Mouse (Mus musculus) adrenal gland, postnatal 4 days (tissue): Measurements from ENCODE around the gene Fzd10. TPM values are rescaled to one million over a fixed set of nuclear protein-coding genes. Genes with fewer than 3 reads are reported as not detected.

Source experiments
- DNase-seq, 2 experiments: peaks; one replicate each; pipeline ENCODE4 v3.0.0; 2021 to 2022; ENCODE audit warnings: low spot score in 2 of 2, mixed read lengths in 2 of 2
- long read RNA-seq, 2 experiments: library from polyadenylated mRNA; stranded (forward); transcript quantifications; one replicate each; pipeline ENCODE4 v2.0.0; 2021
- total RNA-seq, 2 experiments: library from RNA; stranded (reverse); gene quantifications; 2 replicates each; pipeline ENCODE4 v1.2.3; 2021

The Fzd10 gene
- 1 to 10 TPM in 1 of 2 experiments, under 1 TPM in 1; 0.68 to 1.3 TPM for total RNA-seq
- long read RNA-seq, experiment 1 = 0 reads
- long read RNA-seq, experiment 2, partial matches to known transcripts = 0 of 2 reads
- long read RNA-seq, experiment 2, other reads (novel, unspliced or antisense) = 0 of 2 reads

DNA sequence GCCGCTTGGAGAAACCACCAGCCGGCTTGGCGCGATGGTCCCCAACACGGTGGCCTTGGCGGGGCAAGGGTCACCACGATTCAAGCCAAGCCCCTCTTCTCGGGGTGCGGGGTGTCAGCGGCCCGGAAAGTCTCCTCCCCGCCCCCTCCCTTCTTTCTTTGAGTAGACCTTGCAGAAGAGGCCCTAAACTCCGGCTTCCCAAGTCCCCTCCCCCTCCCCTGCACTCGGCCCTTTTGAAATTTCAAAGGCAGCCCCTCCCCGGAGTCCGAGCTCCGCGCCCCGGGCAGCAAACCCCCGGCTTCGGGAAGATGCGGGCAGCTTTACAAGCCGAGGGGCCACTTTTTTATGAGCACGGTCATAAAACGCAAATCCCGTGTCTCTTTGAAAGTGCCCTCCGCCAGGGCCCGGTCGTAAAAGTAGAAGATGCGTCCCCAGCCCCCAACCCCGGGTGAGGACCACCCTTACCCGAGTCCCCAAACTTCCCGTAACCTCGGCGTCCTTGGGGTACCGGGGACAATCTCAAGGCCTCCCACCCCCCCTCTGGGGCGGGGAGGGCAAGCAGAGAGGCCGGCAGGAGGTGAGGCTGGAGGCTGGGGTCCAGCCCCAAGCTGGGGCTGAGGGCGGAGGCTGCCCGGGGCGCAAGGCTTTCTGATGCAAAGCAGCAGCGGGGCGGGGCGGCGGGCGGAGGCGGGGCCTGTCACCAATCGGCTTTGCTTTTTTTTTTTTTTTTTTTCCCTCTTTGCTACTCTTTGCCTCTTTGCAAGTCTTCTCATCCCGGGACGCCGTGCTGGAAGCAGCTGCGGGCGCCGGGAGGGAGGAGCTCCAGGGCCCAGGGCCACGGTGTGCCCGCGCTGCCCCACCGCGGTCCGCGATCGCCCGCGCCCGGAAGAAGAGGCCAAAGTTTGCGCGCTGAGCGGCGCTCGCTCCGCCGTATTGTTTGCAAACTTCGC, at the start of gene Fzd10:
Gene Fzd10, plus strand, starts transcription at position 773 of the 950 bp plus-strand sequence.
- no peak for DNase-seq

DNA sequence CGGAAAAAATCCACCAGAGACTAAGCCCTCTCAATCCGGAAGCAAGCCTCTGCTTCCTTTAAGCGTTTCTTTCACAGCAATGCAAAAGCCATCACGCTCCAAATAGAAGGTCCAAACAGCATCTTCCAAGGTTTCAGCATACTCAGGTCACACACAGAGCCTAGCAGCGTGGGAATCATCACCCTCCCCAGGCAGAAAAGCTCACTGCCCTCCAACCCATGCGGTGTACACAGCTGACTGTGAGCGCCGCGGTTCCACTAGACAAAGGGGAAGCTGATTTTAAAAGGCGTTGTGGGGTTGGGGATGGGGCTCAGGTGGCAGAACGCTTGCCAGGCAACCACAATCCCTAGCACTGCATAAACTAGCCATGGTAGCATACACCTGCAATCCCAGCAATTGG, 49.2 kb upstream of the Fzd10 start:
- no peak for DNase-seq

DNA sequence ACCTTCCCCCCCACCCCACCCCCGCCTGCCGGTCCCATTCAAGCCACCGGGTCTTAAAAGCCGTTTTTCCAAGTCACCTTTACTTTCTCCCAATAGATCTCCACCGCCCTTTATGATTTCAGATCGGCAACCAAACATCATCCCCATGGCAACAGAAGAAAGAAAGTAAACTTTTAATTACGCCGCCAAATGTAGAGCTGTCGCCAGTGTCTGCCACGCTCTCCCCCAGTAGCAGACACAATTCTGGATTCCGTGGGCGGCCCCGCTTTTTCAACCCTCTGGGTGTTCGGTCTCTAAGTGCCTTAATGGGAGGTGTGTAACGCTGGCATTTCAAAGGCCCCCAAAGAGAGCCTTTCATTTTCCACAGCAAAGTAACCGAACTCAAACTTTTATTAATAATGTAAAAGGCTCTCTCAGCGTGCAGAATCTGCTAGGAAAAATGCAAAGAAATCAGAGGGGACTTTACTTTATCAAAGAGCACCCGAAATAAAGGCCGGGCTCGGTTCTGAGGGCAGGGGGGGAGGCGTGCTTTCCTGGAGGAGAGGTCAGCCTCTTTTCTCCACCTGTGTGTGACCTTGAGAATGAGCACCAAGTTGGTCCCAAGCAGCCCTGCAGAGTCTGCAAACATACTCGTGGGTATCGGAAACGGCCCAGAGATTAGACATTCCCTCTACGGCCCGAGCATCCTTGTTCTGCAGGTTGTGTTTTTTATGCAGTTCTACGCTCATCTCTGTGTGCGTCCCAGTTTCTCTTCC, 48.3 kb upstream of the Fzd10 start:
- DNase-seq = no peak

DNA sequence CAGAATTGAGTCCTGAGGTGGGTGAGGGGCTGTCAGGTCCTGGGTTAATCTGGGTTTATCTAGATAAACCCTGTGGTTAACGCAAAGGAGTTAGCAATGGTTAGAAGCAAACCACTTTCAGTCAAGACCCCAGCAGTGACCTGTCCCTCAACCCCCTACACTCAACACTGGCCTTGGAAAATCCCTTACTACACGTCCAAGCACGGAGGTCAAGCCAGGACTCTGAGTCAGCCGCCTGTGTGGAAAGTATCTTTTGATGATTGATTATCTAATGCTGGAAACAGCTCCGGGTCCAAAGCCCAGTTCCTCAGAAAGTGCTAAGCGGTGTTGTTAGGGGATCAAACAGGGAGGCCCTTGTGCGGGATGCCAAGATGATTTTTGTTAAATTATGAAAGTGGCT, 42.5 kb upstream of the Fzd10 start:
- no peak for DNase-seq

DNA sequence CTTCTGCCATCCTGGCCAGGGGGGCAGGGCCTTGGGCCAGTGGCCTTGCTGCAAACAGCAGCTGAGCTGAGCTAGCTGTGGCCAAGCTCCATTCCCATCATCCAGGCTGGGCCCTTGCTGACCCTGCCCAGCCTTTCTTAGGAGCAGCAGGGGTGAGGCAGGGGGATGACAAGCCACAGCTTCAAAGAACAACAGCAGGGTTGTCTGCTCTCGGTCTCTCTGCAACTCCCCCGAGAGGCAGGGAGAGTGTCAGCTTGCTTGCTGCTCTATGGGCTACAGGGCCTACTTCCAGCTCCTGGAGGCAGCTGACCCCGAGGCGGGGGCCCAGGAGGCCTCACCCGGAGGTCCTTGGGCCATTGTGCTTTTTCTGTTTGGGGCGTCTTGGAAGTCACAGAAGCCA, 33.3 kb upstream of the Fzd10 start:
- no peak for DNase-seq

DNA sequence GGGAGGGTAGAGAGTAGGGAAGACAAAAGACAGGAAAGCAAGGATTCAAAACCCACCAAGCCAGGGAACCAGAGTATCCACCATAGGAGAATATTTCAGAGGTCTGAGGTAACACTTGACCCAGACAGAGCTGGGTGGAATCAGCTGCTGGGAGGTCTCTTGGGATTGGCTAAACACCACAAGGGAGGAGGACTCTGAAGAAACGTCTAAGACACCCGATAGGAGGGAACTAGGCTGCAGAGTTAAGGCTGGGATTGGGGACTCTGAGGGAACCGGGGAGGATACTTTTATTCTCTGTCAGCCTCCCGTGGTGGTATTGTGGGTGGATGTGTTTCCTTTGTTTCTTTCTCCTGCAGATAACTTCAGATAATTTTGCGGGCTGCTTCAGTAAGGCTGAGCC, 31.7 kb upstream of the Fzd10 start:
- no peak for DNase-seq

DNA sequence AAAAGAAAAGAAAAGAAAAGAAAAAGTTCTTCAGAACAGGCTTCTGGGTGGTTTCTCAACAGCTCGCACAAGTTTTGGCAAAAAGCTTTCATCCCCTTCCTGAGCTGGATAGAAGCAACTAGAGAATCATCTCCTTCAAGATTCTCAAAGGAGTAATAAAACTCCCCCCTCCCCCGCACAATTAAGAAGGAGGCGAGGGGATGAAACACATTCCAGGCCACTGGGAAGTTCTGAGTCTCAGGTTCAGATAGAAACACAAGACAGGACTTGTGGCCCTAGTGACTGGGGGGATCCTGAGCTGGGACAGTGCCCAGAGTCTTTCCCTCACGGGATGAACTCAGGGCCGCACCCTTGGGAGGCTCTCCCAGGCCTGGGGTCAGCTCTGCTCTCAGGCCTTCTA, 30.6 kb upstream of the Fzd10 start:
- no peak for DNase-seq

DNA sequence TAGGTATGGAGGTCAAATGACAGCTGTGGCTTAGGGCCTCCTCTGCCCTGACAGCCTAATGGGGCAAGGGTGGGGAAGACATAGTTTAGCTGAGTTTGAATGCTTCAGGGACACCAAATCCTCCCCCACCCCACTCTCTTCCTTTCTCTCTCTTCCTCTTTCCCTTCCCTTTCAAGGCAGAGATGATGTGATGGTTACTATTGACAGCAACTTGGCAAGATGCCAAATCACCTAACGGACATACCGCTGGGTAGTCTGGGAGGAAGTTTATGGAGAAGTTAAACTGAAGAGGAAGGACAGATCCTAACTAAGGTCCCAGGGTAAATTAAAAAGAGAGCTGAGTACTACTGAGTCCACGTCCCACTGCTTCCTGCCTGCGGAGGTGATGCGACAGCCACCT, 29.8 kb upstream of the Fzd10 start:
- no peak for DNase-seq

DNA sequence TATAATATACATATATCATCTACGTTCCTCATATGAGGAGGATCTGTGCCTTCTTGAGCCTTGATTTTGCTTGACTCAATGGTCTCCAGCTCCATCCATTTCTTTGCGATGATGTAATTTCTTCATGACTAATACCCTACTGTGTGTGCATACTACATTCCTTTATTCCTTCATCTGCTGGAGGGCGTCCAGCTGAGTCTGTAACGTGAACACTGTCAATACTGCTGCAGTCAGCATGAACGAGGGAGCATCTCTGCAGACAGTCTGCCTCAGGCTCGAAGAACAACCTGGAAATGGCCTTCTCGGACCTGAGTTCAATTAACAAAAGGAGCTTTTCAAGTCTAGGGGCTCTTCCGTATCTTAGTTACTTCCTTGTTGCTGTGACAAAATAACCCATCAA, 28.9 kb upstream of the Fzd10 start:
- no peak for DNase-seq

DNA sequence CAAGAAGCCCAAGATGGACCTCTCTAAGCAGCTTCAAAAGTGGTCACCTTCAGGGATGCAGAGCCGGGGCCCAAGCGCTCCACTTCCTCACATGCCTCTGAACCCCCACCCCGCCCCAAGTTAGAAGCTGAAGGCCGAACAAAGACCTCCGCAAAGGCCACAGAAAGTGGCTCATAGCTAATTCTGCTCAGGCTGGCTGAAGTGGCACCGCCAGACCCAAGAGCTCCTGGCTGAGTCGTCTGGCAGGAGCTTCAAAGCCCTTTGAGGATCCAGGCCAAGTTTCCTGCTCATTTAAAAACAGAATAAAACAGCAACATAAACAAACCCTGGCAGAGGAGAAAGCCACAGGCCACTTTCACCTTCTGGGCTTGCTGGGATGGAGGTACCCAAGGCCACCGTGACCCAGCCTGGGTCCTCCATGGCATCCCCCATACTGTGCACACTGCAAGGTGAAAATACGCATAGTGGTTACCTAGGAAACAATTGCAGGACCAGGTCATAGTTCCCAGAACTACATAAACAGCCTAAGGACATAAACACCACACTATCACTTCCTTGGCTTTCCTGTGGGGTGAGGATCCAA, 24.6 kb upstream of the Fzd10 start:
- DNase-seq = no peak

DNA sequence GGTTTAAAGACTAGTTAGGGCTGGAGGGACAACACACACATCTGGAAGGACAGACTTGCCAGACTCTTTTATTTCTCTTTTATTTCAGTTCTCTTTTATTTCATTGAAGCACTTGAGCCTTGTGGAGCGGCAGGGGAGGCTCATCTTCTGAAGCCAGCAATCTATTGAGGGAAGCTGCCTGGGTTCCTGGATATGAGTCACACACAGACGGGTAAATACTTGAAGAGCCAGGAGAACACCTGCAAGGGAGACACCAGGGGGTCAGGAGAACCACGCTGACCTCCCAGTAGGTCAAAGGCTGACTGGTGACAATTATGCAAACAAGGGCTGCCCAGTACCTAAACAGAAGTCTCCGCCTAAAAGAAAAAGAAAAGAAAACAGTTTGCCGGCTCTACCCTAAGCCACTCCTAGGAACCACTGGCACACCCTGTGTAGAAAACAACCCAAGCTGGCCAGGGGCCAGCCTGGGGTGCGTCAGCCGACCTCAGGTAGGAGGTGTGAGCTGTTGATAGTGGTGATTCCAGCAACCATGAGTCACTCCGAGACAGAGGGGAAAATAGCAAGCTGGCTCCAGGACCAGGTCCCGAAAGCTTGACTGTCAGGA, 21.5 kb upstream of the Fzd10 start:
- DNase-seq = no peak

DNA sequence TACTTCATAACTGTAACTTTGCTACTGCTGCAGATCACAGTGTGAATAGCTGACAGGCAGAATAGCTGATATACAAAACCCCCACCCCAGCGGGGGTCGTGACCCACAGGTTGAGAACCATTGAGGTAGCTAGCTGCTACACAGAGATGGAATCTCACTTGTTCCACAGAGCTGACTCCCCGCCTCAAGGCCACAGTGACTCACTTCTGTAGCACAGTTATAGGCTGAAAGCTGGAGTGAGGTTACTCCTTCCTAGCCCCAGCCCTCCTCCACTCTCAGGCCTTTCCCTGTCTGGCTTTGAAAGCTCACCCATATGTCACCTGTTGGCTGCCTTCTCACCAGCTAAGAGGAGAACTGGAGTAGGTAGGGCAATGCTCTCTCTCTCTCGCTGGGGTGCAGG, 19.7 kb upstream of the Fzd10 start:
- no peak for DNase-seq

DNA sequence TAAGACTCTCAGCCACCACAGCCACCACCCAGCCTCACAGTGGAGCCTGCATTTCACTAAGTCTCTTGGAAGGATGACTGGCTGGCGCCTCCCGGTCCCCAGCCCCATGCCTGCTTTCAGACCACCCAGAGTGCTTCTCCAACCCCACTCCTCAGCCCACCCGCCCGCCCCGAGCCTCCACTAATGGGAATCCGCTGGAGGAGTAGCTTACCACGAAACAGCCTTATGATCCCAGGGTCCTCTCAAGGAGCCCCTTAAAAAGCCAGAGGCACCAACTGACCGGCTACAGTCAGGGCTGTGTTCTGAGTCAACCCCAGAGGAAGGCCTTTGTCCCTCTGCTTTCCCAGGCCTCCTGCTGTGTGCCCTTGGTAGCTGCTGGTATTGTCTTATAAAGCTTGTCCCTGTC, 19.1 kb upstream of the Fzd10 start:
- no peak for DNase-seq

DNA sequence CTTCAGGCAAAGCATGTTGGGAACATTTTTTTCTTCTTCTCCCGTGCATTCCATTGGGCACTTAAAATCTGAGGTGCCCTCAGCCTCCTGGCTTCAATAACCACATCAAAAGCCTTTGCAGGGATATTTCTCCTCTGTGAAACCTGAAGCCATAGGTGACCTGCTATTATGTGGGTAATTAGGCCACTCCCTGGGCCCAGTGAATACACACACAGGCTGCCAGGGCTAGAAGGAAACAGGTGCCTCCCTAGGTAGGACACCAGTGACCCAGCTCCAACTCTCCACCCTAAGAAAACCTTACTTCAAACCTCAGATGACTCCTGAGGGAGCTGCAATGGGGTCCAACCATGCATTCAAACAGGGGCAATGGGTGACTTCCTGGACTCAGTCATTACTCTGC, 11.4 kb upstream of the Fzd10 start:
- no peak for DNase-seq

DNA sequence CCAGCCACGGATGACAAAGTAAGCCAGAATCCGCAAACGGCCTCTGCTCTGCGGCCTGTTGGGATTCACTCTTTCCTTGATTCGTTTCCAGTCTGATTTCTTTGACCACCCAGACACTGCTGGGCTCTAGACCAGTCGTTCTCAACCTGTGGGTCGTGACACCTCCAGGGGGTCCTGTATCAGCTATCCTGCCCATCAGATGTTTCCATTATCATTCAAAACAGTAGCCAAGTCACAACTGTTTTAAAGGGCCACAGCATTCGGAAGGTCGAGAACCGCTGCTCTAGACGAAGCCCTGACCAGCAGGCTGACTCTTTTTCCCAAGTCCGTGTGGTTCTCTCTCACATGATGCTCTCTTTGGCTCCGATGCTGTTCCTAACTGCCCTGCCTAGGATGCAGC, 7.2 kb upstream of the Fzd10 start:
- DNase-seq = no peak

DNA sequence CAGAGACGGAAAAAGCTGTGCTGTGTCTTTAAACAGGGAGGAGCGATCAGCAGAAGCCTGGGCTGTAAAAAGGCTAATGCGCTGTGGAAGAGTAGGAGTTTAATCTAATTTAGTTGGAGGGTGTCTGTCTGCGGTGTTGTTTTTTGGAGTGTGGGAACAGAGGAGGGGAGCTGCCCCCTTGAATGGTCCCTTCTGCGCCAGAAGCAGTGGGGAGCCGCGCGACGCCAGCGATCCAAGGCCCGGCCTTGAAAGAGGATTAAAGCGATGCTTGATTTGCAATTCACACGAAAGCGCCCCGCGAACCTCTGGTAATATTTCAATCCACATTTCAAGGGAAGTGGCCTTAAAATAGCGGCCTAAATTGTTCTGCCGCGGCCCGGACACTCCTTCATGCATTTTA, 3.8 kb upstream of the Fzd10 start:
- DNase-seq = no peak

DNA sequence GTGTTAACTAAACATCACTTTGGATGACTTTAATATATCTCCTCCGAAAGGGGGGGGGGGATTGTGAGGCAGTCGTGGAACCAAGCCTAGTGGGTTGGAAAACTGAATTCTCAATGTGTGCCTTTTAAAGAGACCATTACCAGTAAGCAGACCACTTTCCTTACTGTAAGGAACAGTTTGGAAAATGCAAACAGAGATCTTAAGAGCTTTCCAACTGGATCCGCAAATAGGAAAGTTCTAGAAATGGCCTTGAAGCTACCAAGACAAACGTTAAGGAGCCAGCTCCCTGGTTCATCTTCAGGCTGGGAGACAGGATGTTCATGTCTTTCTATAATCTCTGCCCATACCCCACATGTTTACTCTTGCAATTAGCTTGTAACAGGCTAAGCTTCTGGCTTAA, 3.3 kb upstream of the Fzd10 start:
- DNase-seq = no peak

DNA sequence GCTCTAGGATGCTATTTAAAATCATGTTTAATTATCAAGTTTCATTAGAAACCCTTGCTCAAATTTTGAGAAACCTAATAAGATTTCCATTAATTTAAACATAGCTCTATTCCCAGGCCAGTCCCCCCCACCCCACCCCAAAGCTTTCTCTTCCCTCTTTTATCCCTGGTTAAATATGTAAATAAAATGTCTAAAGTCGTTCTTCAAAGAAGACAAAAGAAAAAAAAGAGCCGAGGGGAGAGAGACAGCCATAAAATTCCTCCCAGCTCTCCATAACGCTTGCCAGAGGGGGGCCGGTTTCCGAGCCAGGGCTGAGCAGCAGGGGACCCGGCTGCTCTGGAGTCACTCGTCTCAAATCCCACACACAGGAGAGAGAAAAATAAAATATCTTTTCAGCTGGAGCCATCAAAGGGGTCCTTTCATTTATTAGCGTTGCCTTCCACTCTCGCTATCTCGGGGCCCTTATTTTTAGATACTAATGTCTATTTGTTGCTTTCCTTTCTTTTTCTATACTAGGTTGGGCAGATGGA, 2.4 kb upstream of the Fzd10 start:
- DNase-seq = no peak

DNA sequence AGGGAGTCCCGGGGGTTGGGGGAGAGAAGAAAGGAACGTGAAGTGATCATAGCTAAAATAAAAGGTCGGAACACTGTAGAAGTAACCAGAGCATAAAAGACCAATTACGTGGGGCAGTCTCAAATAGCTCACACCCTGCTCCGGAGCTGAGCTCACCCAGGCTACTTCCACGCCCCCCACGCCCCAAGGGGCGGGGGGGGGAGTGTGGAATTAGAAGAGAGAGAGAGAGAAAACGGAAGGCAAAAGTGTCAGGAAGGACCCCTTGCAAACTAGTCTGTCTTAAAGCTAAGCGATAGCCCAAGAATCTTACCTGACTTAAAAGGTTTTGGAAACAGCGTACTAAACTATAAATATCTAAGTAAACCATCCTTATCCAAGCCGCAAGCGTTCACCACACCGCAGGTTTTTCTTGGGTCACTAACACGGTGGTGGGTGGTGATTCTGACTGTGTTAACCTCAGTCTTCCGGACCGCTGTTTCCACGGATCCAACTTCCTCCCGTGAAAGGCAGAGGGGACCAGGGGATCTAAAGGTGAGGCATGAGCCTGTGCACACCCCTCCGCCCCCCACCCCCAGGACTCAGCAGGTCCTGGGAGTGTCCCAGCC, 1.8 kb upstream of the Fzd10 start:
- DNase-seq = no peak

DNA sequence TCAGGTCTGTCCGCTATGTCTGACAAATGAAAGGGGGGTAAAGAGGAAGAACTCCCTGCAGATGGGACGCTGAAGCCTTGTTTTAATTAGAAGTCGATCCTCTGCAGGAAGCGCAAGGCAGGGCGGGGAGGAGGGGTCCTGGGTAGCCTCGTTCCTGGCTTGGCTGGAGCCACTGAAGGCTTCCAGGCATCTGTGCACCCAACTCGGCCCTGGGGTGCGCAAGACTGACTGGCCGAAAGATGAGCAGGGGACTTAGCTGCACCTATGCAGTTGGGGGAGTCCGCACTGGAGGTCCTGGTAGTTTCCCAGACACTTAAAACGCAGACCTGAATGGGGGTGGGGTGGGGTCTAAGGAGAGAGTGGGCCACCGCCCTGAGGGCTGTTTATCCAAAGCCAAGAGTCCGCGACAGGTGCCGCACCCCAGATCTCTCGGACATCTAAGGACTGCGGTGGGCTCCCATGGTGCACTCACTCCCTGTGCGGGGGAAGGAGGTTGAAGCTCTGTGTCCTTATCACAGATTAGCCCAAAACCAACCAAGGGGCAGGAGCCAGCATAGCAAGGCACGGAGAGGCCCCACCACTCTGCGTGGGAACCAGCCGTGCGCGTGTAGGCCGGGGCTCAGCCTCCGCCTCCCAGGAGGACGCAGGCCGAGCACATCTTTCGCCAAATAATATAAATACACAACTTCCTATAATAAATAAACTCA, 1.1 kb upstream of the Fzd10 start:
- DNase-seq = no peak
